Mouse (Mus musculus) ovary, adult 10 weeks (tissue): ENCODE measurements around the gene Plxdc2. TPM values are rescaled to one million over a fixed set of nuclear protein-coding genes. Genes with fewer than 3 reads are reported as not detected.

Source experiments
- polyA plus RNA-seq: library from polyadenylated mRNA; stranded (reverse); fragments of 350-450 nt; fragmentation: Illumina TruSeq; extraction: RNeasy Lipid Tissue Mini Kit (QIAGEN cat#74804); gene quantifications from one replicate; pipeline ENCODE4 v1.2.3, GENCODE M21; 2014

Plxdc2 gene
- polyA plus RNA-seq: 230 TPM

GRCm38 (mm10) chr2:16356106-16356818, at the start of gene Plxdc2:
Plxdc2 (plus strand) TSS chr2:16356304.

